Mouse (Mus musculus): ENCODE data around the gene Tnrc6a. TPM values are rescaled to one million over a fixed set of nuclear protein-coding genes. Genes with fewer than 3 reads are reported as not detected.
A peak's percentile ranks its signal among the peaks of the same experiment; 100 is the strongest.

Gene Tnrc6a
- total RNA-seq, 2 experiments from 2014 or later = 24.1 to 26.2 TPM

DNA sequence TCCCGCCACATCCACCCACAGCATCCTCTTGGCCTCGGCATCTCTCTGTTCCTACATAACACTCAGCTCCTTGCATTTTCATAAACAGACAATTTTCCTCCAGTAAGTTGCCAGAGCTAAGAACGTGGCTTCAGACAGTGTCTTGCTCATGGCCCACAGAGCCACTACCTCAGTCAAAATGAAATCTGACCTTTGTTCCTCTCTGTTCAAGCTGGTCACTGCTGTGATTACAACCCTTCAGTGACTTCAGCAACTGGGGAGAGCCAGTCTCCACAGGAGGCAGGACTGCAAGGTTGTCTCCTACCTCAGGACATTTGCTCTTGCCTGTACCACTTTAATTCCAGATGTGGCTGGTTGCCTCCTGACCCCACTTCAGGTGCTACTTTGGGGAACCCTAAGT lies 75.5 kb downstream of the Tnrc6a start:
- H3K27ac ChIP-seq = no peak overlapping the region
- TF ChIP-seq CTCF (IDR thresholded peaks at IDR 0.05) = no peak
- no peak for DNase-seq
- no peak overlapping the region for H3K4me3 ChIP-seq
- intact Hi-C loops (cut with DNase I) = no loop called here

DNA sequence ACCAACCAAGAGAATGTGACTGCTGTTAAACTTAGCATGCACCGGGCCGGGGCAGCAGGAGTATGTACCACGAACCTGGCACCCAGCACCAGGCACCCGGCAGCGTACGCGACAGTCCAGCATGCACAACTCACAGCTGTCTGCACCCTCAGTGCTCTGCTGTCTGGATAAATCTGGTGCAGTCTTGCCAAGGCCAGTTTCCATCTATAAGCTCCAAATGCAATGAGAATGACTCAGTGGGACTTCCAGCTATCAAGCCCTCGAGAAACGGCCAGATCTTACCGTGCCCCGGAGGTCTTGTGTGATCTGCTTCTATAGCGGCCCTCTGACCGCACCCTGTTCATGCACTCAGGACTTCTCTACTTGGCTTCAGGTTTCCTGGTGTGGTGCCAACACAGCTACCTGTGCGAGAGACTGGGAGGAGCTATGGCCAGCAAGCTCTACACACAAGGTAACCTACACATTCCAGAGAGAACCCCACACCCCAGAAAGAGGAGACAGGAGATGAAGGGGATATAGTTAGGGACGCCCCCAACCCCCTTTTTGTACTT lies 76.0 kb downstream of the Tnrc6a start:
- no peak for TF ChIP-seq CTCF (IDR thresholded peaks at IDR 0.05)
- intact Hi-C loops (cut with DNase I) = no loop called here
- Histone ChIP-seq H3K4me3 (no peak overlapping the region), H3K27ac (no peak overlapping the region)
- no peak for DNase-seq

DNA sequence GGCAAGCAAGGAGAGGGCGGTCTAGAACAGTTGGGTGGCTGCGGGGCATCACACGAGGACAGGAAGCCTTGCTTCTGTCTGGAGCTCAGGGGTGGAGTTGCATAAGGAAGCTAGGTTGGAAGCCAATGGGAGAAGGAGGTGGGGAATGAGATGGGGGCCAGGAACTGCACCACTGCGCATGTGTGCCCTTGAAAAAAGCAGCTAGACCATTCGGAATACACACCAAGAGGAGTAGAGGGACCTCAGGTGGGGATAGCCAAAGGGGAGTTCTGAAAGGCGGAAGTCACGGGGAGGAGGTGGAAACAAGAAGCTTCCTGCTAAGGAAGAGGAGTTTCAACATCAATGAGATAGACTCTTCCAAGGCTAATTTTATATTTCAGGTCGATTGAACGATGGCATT lies 77.0 kb downstream of the Tnrc6a start:
- intact Hi-C loops (cut with DNase I) = no loop called here
- Histone ChIP-seq H3K4me3 (no peak overlapping the region), H3K27ac (no peak overlapping the region)
- DNase-seq = no peak
- no peak for TF ChIP-seq CTCF (IDR thresholded peaks at IDR 0.05)

DNA sequence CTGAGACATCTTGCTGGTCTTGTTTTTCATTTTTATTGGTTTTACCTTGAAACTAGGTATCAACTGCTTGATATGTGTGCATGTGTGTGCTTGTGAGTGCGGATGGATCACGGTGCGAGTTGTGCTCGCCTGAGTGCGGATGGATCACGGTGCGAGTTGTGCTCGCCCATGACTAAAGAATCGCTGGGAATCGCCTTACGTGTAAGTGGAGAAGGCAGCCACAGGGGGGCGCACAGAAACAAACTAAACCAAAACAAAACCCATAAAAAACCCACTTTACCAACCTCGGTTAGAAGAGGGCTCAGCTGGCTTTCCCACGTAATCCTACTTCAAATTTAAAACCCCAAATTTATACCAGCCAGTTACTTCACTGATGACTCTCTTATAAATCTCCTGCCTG lies 81.6 kb downstream of the Tnrc6a start:
- peak; percentile 49 for DNase-seq
- H3K4me3 ChIP-seq = no peak overlapping the region
- no peak overlapping the region for H3K27ac ChIP-seq
- intact Hi-C loops (cut with DNase I) = loop anchor here (1.0 to 5.0 kb wide), 2 partner anchors 192 to 261 kb away; no protein-coding TSS in a partner anchor
- peak; percentile 68 for TF ChIP-seq CTCF (IDR thresholded peaks at IDR 0.05)

DNA sequence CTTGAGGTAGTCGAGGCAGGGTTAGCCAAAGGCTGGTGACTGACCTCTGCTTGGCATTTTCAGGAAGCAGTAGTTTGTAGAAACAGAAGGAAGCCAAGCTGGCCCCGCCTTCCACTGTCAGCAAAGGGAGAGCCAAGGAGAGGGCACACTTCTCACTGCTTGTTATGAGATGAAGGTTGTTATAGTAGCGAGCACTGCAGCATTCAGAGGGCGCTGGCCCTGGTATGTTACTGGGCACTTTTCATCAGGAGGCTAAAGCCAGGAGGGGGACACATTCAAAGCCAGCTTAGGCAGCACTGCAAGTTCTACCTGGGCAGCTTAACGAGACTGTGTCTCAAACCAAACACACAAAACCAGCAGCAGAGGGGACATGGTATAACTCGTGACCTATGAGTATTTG lies 83.9 kb downstream of the Tnrc6a start:
- DNase-seq = no peak
- H3K27ac ChIP-seq = no peak overlapping the region
- H3K4me3 ChIP-seq = no peak overlapping the region
- TF ChIP-seq CTCF (IDR thresholded peaks at IDR 0.05) = no peak
- intact Hi-C loops (cut with DNase I) = loop anchor here (5.0 kb wide), 1 partner anchor 190 kb away; no protein-coding TSS in a partner anchor

DNA sequence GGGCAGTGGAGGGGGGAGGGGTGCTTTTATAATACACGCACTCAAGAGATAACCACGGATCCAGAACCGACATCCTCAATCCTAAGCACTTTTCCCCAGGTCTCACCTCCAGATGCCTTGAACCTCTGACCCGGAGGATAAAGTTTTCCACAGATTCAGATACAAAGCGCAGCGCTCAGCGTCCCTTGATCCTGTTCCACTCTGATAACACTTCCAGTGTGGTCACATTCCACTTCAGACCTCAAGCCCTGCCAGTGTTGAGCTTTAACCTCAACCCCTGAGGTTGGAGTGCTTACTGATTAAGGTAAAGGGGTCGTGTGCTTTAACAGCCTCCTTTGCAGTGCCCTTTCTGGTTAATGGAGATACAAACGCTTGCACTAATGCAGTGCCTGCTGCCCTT lies 86.2 kb downstream of the Tnrc6a start:
- TF ChIP-seq CTCF (IDR thresholded peaks at IDR 0.05) = no peak
- H3K4me3 ChIP-seq = no peak overlapping the region
- intact Hi-C loops (cut with DNase I) = loop anchor here (5.0 kb wide), 1 partner anchor 187 kb away; no protein-coding TSS in a partner anchor
- DNase-seq = no peak
- H3K27ac ChIP-seq = no peak overlapping the region

DNA sequence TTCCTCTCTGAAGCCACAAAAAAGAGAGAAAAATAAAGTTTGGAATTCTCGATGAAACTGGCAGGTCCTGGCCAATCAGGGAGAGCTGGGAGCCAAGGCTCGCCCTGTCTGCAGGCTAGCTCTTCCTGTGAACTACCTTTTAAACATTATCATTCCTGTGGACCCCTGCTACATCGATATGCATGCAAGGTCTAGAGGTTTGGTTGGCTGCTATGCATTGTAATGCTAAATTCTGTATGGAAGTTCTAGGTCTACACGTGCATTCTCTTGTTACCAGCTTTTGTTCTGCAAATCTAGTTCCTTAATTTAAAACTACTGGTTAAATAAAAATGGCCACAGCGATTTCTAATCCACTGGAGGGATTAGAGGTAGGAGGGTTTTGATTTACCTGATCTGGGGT lies 87.8 kb downstream of the Tnrc6a start:
- intact Hi-C loops (cut with DNase I) = no loop called here
- no peak overlapping the region for H3K4me3 ChIP-seq
- no peak for DNase-seq
- TF ChIP-seq CTCF (IDR thresholded peaks at IDR 0.05) = no peak
- H3K27ac ChIP-seq = no peak overlapping the region

DNA sequence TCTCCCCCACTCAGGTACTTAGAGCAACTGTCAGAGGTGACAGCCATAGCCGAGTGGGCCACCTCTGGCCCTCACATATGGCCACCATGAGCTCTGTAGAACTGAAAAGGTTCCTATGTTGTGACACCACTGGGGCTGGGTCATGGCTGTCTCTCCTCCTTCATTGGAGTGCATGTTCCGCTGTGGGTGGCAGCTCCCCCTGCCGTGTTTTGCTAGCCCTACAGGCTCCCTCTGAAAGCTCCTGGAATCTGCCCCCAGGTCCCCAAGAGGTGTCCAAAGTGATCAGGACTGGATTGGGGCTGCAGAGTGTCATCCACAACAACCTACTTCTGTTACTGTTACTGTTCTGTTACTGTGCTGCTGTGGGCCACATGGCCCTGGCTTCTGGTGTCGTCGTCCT lies 88.6 kb downstream of the Tnrc6a start:
- DNase-seq = no peak
- Histone ChIP-seq H3K4me3 (no peak overlapping the region), H3K27ac (no peak overlapping the region)
- TF ChIP-seq CTCF (IDR thresholded peaks at IDR 0.05) = no peak
- intact Hi-C loops (cut with DNase I) = no loop called here

DNA sequence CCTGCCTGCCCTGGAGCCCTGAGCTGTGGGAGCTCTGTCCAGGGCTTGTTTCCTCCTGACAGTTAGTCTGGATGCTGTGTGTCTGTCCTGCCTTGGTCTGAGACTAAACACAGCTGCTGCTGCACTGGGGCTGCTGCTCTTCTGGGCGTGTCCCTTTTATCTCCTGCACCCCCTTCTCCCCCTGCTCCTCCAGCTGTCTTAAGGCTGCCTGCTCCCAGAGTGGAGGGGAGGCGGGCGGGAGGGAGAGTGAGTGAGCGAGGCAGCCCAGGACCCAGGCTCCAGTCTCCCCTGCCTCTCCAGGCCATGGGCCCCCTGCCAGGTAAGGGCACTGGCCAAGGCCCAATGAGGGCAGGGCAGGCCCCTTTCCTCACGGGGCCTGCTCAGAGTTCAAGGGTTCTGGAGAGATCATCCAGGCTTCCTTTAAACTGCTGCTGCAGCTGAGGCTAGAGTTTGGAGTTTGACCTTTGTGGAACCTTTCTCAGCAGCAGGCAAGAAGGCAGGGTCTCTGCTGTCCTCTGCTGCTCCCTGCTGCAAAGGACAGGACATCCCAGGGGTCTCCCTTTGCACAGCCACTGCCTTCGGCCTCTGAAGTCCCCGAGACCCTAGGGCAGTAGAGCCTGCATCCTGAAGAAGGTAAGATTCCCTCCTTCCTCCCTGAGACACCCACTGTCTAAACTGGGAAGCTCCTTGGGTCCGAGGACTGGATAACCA lies 90.8 kb downstream of the Tnrc6a start, which contains the start of gene Slc5a11:
Slc5a11 (plus strand) TSS at position 416 of the 711 bp plus-strand sequence.
- no peak for DNase-seq
- Histone ChIP-seq H3K27ac (no peak within 1 kb of the TSS), H3K4me3 (no peak within 1 kb of the TSS)
- no peak for TF ChIP-seq CTCF (IDR thresholded peaks at IDR 0.05)
- intact Hi-C loops (cut with DNase I) = no loop called here

DNA sequence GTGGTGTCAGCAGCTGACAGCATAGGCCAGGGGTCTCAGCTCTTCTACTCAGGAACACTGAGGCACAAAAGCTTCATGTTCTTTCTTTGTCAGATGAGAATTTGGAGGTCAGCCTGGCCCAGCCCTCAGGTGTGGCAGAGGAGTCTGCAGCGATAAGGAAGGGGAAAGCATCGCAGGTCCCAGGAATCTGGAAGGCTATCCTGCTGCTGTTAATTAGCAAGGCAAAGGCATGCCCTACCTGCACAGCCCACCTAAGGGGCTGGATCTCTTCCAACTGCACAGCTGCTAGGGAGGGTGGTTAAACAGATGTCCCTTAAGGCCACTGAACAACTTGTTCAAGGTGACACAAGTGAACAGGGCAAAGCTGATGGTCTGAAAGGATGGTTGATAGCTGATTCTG lies 91.5 kb downstream of the Tnrc6a start:
- DNase-seq = no peak
- H3K27ac ChIP-seq = no peak overlapping the region
- intact Hi-C loops (cut with DNase I) = no loop called here
- H3K4me3 ChIP-seq = no peak overlapping the region
- TF ChIP-seq CTCF (IDR thresholded peaks at IDR 0.05) = no peak

DNA sequence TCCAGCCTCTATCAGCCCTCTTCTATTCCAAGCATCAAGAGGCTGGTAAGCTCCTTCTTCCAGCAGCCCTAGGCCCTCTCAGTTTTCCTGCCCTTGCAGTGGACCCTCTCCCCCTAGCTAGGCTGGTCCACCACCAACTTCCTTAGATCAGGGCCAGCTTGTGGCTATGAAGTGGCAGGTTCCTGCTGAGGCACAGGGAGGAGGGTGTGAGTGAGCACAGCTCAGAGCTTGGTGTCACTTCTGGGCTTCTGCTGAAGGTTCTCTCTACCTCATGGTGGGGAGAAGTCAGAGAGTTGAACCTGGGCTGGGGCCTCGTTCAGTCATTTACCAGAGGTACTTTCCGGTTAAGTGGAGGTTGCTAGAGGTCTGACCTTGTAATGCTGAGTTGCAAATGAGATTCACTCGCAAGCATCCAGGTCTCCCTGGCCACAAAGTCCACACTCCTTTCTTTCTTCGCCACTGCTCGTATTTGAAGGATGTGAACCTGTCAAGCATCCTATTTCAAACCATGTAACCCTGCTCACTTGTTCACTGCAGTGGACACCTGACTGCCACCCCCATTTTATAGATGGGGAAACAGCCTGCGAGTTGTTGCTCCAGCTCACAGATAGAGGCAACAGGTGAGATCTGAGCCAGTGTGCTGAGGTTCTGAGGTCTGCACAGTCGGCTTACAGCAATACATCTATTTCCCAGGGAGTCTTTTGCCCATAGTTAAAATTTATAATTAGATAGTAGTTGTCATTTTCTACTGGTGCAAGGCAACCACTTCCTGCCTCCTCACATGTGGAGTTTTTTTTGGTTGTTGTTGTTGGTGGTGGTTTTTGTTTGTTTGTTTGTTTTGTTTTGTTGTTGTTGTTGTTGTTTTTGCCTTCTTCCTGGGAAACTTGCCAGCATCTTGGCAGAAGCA lies 94.0 kb downstream of the Tnrc6a start:
- intact Hi-C loops (cut with DNase I) = no loop called here
- TF ChIP-seq CTCF (IDR thresholded peaks at IDR 0.05) = no peak
- no peak overlapping the region for H3K4me3 ChIP-seq
- DNase-seq = no peak
- H3K27ac ChIP-seq = no peak overlapping the region

DNA sequence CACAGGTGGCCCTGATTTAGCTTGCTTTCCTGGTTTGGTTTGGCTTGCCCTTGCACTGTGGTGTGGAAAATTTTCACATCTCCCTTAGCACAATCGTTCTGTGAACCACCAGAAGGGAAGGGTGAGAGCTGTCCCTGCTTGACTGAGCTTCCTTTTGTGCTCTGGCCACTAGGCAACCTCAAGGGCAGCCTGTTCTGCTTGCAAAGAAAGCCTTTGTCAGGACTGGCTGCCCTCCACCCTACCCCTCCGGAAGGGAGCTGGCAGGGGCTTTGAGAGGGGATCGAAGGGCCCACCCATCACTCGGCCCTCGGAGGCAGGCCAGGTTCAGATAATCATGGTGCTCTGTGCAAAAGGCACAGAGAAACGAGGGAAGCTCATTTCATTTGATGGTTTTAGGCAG lies 94.9 kb downstream of the Tnrc6a start:
- Histone ChIP-seq H3K4me3 (no peak overlapping the region), H3K27ac (no peak overlapping the region)
- TF ChIP-seq CTCF (IDR thresholded peaks at IDR 0.05) = no peak
- intact Hi-C loops (cut with DNase I) = no loop called here
- no peak for DNase-seq

Measured in gastrocnemius, adult 2 months (tissue).